Mouse (Mus musculus): ENCODE data around the gene Ak2. TPM values are rescaled to one million over a fixed set of nuclear protein-coding genes. Genes with fewer than 3 reads are reported as not detected.

Gene Ak2
- 10 to 100 TPM; 26.1 to 28.8 TPM for total RNA-seq (2021)
- long read RNA-seq, experiment 1, transcript Ak2-202 (7 exons, 1,781 nt) = major isoform, 9 of 13 reads
- long read RNA-seq, experiment 1, partial matches to known transcripts = 1 of 13 reads
- long read RNA-seq, experiment 1, other reads (novel, unspliced or antisense) = 0 of 13 reads
- long read RNA-seq, experiment 2, transcript Ak2-202 (7 exons, 1,781 nt) = minor isoform, 12 of 36 reads
- long read RNA-seq, experiment 2, transcript Ak2-201 (6 exons, 986 nt) = major isoform, 19 of 36 reads
- long read RNA-seq, experiment 2, partial matches to known transcripts = 0 of 36 reads
- long read RNA-seq, experiment 2, other reads (novel, unspliced or antisense) = 5 of 36 reads

DNA sequence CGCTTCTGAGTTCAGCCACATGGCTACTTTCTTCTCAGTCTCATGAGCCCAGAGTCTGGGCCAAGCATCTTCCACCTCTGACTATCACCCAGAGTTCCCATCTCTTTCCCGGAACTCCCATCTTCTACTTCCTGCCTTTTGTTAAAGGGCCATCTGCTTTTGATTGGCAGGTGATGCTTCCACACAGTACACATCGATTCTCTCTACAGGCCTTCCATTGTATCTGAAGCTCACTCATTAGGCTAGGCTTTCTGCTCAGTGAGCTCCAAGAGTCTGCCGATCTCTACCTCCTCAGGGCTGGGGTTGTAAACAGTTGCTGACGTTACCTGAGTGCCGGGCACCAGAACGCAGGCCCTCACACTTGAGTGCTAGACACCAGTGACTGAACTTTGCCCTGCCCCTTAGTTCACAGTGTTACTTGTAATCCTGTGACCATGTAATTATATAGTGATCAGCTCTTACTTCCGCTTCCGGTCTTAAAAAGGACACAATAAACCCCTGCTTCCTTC, at the start of gene Ak2:
Gene Ak2 (plus strand): TSS at position 459 of the 509 bp plus-strand sequence.
- DNase-seq (ENCODE audit: low spot score in 2 of 2) = no peak

DNA sequence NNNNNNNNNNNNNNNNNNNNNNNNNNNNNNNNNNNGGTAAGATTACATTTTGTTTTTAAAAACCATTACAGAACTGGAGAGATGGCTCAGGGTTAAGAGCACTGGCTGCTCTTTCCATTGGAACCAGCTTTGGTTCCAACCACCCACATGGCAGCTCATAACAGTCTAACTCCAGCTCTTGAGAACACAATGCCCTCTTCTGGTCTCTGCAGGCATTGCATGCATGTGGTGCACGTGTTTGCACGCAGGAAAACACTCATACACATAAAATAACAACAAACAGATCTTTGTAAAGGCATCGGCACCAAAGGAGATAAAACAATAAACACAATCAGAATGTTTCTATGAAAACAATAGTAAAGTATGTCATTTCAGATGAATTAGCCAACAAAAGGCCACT, 49.4 kb upstream of the Ak2 start:
- DNase-seq (ENCODE audit: low spot score in 2 of 2) = no peak

DNA sequence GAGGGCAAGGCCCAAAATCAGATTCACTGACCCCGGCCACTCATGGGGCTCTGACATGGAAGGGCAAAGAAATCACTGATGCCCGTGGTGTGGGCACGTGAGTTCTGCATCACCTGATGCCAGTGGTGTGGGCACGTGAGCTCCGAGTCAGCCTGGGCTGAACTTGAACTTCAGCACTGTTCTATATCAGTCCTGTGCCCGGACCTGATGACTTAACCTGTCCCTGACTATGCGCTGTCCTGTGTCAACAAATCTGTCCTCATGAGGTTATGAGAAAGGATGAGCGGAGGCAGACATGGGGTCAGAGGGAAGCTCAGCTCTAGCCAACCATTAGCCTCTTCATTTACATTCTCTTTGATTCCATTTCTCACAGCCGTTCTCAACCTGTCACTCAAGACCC, 45.0 kb upstream of the Ak2 start:
- DNase-seq (ENCODE audit: low spot score in 2 of 2) = no peak

DNA sequence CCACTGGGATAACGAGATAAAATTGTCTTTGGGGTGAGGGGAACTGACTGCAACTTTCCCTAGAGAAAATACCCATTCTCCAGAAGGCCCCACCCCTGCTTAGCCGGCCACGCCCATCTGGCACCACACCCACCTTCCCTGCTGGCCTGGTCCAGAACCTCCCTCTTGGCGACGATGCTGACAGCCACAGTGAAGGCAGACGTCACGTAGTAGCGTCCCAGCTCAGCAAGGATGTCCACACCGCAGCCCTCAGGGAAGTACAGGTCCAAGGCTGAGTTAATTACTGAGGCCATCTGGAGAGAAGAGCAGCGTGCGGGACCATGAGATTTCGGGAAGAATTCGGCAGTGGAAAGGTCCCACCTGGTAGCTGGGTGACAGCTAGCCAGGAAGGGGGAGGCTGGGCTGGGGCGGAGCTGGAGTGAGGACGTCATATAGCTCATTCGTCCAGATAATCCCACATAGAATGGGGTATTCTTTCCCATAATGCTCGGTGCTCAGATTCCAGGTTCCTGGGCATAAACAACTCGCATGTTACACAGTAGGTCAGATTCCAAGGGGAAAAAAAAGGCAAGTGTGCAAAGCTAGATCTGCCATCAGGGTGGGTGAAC, 44.3 kb upstream of the Ak2 start:
- no peak for DNase-seq (ENCODE audit: low spot score in 2 of 2)

DNA sequence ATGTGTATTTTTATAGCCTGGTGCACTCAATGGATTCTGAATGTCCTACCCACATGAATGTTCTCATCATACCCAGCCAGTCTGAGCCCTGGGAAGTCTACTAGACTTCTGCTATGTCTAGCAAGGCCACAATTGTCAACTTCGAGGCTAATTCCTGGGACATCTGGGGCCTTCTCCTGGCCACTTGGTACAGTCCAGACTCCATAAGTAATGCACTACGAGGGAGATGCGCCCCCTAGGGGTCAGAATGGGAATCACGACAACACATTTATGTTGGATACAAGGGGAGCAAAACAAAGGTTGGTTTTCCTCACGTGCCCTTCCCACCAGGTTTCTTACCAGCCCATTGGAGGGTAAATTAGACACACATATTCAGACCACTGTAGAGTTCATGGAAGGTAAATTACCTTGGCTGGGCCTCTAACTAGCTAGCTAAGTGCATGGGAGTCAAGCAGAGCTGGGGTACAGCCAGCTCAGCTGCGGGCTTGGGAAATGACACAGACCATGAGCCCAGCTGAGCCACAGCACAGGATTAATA, 43.6 kb upstream of the Ak2 start:
- no peak for DNase-seq (ENCODE audit: low spot score in 2 of 2)

DNA sequence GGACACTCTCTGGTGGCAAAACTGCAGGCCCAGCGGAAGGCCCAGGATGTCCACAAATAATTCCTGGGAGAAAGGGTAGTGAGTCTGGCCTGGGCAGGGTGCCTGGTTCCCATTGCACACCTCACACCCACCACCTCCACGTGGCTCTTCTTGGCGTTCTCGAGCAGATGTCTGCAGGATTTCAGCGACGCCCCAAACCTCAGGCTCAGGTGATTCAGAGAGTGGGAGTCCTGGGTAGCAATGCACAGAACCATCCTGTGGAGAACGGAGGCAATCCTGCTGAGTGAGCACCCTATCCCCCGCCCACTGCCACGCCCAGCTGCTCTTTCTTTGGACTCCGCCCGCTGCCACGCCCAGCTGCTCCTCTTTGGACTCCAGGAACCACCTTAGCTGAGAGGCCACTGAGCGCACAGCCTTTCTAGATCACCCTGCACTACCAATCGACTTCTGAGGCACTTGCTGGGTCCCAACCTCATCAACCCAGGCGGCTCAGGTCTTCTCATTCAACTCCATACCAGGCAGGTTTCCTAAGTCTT, 42.2 kb upstream of the Ak2 start:
- no peak for DNase-seq (ENCODE audit: low spot score in 2 of 2)

DNA sequence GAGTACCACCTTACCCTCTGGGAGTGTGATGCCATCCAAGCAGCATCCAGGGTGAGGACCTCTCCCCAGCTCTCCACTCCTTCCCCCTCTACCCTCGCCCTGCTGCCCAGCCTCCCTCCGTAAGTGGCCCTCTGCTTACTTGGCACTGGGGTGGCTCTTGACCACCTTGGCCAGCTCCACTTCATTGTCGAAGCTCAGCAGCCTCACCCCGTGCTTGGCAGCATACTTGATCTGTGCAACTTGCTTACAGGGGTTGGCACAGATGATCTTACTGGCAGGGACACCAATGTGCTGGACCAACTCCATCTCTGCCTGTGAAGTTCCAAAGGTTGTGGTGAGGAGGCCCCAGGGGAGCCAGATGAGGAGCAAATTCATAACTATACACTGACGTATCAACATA, 41.3 kb upstream of the Ak2 start:
- DNase-seq (ENCODE audit: low spot score in 2 of 2) = no peak

DNA sequence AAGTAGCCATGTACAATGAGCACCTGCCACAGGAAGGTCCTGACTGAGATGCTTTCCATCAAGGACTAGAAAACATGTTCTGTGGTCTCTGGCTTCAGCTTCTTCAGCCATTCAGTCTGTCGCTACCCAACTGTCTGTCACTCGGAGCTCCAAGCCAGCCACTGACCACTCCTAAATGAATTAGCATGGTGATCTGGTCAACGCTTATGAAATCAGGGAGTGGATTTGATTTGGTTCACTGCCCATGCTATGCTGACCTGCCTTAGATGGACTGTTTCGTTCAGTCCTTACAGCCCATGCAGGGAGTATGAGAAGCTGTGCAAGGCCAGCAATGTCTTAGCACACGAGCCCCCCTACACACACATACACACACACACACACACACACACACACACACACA, 37.9 kb upstream of the Ak2 start:
- DNase-seq (ENCODE audit: low spot score in 2 of 2) = no peak

DNA sequence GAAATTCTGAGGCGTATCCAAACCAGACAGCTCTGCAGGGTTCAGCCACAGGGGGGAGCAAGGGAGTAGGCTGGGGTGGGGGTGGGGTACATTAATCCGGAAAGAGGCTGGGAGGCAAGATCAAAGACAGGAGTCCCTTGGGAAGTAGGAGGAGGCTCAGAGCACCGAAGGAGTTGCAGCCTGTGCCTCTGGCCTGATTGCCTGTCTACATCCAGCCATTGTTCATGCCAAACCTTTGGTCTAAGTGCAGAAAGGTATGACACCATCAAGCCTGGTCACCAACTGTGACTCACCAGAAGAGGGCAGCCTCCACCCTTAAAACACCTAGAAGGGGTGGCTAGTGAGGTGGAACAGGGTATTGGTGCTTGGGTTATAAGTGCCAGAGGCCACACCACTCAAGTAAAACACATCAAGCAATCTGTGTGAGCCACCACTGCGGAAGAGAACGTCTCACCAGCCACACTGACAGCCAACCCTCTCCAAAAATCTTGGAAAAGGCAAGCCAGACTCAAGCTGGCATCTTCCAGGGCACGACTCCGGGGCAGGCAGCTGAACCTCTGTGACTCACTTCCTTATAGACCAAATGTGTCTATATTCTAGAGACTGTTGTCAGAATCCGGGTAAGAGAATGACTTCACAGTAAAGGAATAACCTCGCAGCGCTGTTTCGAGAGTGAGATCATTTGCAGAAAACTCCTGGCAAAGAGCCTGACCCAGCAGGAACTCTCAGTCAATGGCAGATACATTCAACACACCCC, 34.4 kb upstream of the Ak2 start:
- DNase-seq (ENCODE audit: low spot score in 2 of 2) = peak in 1 of 2 experiments; percentile 53

DNA sequence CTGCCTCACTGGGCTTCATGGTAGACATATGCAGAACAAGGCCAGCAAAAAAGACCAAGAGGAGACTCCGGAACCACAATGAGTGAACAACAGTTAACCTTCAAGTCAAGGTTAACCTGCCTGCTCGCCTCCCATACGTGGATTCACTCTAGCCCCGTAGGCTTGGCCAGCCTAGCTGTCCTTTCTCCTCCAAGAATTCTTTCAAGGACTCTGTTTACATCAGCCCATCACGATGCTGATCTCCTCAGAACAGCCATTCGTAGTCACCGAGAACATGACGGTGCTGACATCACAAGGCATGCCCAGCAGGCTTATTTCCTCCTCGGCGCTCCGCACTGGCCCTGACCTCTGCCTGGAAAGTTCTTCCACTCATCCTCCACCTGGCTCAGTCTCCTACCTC, 33.6 kb upstream of the Ak2 start:
- no peak for DNase-seq (ENCODE audit: low spot score in 2 of 2)

DNA sequence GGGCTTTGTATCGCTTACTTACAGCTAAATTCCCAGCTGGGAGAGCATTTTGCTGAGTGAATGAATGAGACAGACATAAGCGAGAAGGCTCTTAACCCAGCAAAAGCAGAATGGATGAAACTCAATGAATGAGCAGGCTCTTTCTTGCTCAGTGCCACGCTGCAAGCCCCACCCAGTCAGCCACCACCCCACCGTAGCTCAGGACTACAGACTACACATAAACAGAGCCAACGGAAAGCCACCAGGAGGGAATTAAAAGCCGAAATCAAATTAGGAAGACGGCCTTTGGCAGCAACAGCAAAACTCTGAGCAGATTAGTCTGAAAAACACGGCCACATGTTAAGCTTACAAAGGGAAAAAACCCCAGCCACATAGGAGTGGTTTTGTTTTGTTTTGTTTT, 32.9 kb upstream of the Ak2 start:
- DNase-seq (ENCODE audit: low spot score in 2 of 2) = no peak

DNA sequence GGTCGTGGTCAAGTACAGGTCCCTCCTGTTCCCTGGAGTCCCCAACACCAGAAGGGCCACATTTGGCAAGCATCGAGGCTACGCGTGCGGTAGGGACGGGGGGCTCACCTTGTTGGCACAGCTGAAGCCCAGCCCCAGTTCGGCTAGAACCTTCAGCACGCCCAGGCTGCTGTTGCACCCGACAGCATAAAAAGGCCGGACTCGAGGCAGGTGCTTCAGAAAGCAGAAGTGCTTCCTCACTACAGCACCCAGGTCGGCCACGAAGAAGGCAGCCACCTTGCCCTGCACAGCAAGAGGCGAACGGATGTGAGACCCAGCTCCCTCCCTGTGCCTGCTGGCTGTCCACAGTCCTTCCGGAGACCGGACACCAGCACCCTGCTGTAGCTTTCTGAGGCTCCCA, 32.1 kb upstream of the Ak2 start:
- DNase-seq (ENCODE audit: low spot score in 2 of 2) = no peak

DNA sequence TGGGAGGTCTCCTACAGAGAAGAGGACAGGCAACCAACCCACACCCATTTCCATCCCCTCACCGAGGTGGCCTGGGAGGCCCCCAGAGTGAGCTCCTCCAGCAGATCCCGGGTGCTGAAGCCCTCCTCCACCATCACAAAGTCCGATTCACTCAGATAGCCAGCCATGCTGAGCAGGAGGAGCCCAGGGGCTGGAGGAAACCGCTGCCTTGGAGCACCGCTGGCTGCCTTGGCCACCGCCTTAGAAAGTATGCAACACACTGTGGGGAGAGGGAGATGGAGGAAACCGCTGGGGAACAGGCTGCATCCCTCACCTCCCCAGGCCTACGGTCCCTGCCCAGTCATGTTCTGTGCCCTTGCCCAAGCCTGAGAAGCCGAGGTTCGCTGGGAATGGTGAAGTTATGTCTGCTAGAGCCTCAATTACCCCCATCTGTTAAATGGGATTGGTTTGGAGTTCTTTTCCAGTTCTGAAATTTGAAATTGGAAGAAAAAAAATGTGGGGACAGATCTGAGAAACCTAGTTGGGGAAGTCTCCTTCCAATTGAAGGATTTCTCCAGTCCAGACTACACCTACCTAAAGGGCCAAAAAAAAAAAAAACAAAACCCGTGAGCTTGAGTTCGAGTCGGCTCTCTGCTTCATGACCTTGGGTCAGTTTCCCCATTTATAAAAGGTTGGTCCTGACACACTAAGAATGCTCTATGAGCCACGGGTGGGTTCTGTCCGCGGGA, 30.3 kb upstream of the Ak2 start:
- DNase-seq (ENCODE audit: low spot score in 2 of 2) = no peak

DNA sequence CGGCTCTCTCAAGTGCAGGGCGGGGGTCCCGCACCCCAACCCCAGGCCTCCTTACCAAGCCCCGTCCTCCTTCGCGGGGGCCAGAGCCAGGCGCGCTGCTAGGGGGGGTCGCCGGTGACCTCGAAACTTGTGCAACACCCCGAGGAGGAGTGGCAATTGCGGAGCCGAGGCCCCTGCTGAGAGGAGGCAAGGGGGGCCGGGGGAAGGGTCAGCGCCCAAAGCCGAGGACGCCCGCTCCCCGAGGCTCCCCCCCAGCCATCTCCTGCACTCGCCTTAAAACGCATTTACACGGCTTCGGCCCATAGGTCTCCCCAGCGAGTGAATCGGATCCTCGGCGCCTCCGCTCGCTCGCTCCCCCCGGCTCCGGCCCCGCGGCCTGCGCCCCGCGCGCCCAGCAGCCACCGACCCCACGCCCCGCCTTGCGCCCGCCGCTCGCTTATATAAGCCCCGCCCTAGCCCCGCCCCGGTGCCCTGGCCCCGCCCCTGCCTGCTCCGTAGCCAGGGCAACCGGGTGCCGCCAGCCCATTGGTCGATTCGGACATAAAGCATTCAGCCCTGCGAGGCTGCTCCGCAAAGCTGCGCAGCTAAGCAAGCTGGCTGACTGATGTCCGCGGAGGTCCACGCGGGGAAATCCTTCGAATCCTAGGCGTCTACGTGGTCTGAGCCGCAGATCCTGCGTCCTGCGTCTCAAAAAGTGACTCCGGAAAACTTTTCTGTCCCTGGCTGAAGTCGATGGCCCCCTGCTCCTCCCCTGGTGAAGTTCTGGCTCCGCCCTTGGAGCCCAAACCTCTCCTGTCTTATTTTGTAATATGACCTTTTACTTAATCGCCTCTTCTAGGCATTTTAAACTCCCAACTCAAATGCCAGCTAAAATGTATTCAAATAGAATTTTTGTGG, 29.5 kb upstream of the Ak2 start, which contains the start of gene Azin2:
Gene Azin2 (minus strand): TSS at position 414 of the 897 bp plus-strand sequence.
- peak; percentile 89 to 93 for DNase-seq (ENCODE audit: low spot score in 2 of 2)

DNA sequence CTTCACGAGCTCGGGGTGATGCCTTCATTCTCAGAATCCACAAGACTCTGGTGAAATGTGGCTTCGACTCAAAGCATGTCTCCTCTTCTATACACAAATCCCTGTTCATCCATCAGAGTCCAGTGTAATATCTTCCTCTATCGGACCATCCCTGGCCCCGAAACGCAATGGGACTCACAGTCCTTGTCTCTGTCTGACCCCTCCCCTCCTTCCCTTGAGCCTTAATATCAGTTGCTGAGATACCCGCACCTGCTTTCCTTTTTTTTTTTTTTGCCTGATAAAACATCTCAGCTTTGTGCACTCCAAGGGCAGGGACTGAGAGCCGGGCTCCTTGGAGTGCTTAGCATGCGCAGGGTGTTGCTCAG, 28.9 kb upstream of the Ak2 start:
- DNase-seq (ENCODE audit: low spot score in 2 of 2) = no peak

DNA sequence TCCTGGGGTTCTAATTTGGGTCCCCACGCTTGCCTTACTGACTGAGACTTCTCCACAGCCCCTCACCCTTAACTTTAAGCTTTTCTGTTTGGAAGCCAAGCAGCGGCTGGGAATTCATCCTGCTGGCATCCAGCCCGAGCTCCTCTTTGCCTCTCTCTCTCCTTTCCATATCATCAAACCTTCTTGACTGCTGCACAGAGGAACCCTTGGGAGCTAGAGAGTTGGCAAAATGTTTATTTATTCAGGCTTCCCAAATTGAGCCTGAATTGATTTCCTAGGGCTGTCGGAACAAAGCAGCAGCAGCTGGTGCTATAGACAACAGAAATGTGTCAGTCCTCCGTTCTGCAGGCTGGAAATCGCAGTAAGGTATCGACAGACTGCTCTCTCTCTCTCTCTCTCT, 25.0 kb upstream of the Ak2 start:
- peak in 1 of 2 experiments; percentile 43 for DNase-seq (ENCODE audit: low spot score in 2 of 2)

DNA sequence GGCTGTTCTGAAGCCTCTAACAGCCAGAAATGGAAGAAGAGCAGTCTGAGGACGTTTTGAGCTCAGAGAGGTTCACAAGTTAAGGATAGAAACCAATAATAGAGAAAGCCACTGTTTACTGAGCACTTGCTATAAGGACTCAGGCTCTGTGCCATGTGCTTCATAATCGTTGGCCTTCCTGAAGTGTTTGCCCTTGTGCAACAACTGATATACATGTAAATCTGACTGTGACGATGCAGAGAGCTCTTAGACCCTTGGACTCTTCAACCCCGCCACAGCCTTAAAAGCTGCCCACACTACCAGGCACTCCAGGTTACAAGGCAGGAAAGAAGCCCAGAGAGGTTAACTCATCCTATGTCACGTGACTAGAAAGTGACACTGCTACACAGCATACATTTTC, 22.7 kb upstream of the Ak2 start:
- no peak for DNase-seq (ENCODE audit: low spot score in 2 of 2)

DNA sequence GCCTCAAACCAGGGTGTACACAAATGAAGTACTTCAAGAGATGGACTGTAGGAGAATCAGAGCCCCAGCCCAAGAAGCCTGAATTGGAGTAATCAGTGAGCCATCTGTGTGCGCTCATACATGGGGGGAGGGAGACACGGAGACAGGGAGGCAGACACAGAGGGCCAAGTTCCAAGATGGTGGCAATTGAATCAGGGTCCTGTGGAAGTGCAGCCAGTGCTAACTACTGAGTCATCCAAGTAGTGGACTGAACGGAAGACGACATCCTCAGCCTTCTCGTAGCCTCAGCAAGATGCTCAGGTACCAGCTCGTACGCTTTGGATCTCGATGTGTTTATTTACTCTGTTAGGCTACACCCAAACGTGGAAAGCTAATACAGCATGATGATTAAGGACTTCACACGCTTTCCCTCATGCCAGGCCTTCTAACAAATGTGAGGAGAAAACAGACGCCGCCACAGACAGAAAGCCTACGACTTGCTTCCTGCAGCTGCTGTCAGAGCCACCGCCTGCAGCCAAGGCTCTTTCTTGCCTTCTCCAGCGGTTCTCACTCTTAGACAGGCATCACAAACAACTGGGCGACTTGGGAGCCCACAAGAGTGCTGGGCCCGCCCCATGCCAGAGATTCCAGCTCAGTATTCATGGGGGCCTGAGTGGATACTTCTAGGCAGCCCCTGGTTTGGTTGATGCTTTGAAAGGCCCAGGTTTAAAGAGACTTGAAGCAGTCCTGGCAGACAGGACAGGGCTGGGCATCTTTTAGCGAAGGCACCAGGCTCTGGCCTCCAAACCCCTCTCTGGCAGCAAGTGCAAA, 21.9 kb upstream of the Ak2 start:
- no peak for DNase-seq (ENCODE audit: low spot score in 2 of 2)

DNA sequence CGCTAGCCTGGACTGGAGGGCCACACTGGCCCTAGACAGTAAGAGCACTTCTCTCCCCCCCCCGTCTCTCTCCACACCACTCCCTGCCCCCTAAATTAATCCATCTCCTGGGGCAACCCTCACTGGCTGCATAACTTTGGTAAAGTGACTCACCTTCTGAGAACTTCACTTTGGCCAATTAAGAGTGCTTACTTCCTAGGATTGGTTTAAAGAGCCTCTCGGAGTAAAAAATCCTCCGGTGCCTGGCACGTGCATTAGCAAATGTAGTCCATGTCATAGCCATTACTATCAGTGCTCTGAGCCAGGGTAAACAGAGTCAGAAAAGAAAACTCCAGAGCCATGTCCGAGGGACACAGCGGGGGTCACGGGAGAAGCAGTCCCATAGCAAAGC, 21.3 kb upstream of the Ak2 start:
- no peak for DNase-seq (ENCODE audit: low spot score in 2 of 2)

Data from layer of hippocampus, postnatal 14 days (tissue).